Mouse (Mus musculus) liver, adult 2 months (tissue): Measurements from ENCODE around the gene Arhgap28.

Experiments used
- CTCF ChIP-seq: fragments of 200-500 bp; IDR thresholded peaks from 2 replicates; pipeline ENCODE4 v1.5.1; 2011; ENCODE audit warnings: low read depth, low read length, control low read depth
- POLR2A ChIP-seq: fragments of 200-500 bp; IDR thresholded peaks from 2 replicates; pipeline ENCODE4 v1.6.1; 2011; ENCODE audit warnings: low read length, control low read depth; ENCODE audit not compliant: insufficient read depth; ENCODE audit errors: extremely low read depth

- no peak for TF ChIP-seq CTCF
- TF ChIP-seq POLR2A: no peak
Measured at GRCm38 (mm10) chr17:67996097-67996768, 7.7 kb downstream of the Arhgap28 start.
